Mouse (Mus musculus) ovary, adult 18-20 months (tissue): ENCODE results near the gene Nubp2.

Experiments
- DNase-seq: peaks from one replicate; pipeline ENCODE4 v3.0.0; 2022; ENCODE audit warnings: low spot score, mixed read lengths

Nubp2 gene

DNA sequence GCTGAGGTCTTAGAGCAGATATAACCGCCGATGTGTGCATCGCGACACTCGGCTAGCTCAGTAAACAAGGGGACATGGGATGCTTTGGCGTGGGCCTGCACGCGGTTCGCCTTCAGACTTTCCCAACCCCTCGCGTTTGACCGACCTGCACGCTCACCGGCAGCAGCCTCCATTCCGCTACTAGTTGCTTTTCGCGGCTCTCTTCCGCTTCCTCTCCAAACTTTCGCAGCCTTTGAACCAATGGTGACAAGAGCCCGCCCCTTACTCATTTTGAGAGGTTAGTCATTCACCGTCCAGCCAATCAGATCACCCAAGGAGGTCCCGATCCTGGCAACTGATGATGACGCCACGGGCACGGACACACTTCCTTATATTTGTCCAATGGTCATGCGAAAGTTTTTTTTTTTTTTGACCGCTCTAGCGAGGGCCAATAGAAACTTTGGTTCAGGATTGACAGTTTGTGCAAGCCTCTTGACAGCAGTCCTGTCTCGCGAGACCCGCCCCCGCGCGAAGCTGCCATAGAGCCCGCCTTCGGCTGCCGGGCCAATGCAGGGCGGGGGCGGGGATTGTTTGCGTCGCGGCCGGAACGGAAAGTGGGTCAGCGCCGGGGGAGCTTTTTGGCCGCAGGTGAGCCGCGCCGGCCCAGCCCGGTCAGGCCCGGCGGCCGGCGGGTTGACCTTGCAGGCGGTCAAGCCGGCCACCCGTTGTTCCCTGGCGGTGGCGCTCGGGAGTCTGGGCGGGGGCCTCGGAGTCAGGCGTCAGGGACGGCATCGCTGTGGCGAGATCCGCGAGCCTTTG is at the start of gene Nubp2, which contains the start of gene Spsb3:
TSS of gene Nubp2 (minus strand) at position 216 of the 798 bp plus-strand sequence.
TSS of gene Spsb3 (plus strand) at position 510 of the 798 bp plus-strand sequence.
- peak; percentile 99 for DNase-seq

GRCm38 (mm10) chr17:24935666-24936065 is 49.5 kb upstream of the Nubp2 start:
- DNase-seq, result no peak

DNA sequence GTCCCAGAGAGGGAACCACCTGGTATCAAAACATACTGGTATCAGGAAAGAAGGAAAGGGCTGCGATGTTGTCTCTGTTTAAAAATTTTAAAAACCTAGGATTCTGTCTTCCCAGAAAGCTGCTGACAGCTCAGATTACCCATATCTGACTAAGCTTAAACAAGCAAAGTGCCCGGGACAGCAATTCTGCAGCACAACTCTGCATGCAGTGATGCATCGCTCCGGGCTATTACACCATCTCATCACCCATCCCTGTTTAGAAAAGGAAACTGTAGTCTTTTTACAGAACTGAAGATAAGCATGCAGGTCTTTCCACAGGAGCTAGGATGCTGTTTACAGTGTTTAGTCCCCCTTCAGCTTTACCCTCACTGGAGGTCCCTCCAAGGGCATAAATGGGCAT is 48.8 kb upstream of the Nubp2 start:
- DNase-seq, result no peak

DNA sequence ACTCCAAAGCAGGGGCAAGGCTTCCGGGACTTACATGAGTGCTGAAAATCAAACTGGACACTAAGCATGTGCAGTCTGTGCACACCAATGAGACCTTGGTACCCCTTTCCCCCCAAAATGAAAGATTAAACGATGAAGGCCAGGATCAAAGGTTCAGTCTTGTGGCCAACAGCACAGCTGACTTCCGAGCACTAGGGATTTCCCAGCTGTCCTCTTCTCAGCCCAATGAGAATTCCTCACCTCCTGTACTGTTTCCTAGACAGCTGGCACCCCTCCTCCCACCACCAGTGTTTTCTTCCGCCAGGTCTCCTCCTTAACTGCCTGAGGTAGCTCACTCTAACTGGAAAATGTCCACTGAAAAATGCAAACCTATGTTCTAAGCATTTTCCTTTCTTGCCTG is 47.0 kb upstream of the Nubp2 start:
- DNase-seq, result no peak

- no peak for DNase-seq
These were observed 46.3 kb upstream of the Nubp2 start for GRCm38 (mm10) chr17:24932431-24932830.

GRCm38 (mm10) chr17:24929506-24929905 is 43.4 kb upstream of the Nubp2 start:
- peak; percentile 10 for DNase-seq

GRCm38 (mm10) chr17:24923246-24923645 is 37.1 kb upstream of the Nubp2 start:
- DNase-seq, result no peak

DNA sequence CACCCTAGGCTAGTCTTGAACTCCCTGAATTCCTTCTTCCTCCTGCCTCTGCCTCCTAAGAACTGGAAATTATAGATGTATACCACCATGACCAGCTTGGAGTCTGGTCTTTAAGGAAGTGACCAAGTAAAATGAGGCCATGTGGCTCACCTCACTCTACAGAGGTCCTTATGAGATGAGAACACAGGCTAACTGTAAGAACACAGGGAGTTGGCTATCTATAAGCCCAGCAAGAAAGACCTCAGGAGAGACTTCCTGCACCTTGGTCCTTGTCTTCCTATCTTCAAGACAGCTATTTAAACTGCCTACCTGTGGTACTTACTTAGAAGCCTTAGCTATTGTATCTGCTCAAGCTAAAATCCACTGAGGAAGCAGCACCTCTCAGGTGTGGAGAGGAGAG is 27.8 kb upstream of the Nubp2 start:
- no peak for DNase-seq

DNA sequence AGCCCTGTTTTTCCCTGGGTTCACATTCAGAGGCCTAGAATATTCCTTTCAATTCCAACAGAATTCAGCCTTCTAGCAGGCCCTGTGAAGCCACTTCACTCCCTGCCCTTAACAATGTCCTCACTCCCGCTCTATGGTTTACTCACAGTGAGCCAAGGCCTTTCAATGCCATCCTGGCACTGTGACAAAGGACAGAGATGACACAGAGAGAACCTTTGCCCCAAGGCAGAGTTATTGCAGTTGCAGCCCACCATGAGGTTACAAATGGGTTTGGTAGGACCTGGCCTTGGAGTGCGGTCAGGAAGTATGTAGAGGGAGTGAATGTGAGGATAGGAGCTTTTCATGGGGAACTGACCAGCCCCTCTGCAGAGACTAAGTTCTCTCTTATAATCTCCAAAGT is 21.4 kb upstream of the Nubp2 start:
- no peak for DNase-seq

- DNase-seq, result no peak
These were observed 17.6 kb upstream of the Nubp2 start for GRCm38 (mm10) chr17:24903767-24904166.

- no peak for DNase-seq
These were observed 16.7 kb upstream of the Nubp2 start for GRCm38 (mm10) chr17:24902671-24903474.

DNA sequence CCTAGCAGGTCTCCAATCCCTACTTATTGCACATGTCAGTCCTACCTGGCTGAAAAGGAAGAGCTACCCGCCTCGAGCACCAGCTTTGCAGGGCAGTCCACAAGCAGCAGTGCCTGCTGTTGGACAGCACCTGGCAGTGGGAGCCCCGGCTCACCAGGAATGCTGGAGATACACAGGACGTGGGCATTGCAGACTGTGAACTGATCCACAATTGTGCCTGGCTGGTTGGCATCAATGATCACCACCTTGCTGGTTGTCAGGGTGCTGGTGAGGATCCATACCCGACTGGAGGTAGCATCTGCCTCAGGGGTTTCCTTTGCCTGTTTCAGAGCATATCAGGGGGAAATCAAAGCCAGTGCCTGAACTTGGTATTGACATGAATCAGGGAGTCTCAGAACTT is 16.0 kb upstream of the Nubp2 start:
- DNase-seq, result no peak

GRCm38 (mm10) chr17:24900014-24900413 is 13.9 kb upstream of the Nubp2 start:
- no peak for DNase-seq

GRCm38 (mm10) chr17:24899153-24899552 is 13.0 kb upstream of the Nubp2 start:
- no peak for DNase-seq

DNA sequence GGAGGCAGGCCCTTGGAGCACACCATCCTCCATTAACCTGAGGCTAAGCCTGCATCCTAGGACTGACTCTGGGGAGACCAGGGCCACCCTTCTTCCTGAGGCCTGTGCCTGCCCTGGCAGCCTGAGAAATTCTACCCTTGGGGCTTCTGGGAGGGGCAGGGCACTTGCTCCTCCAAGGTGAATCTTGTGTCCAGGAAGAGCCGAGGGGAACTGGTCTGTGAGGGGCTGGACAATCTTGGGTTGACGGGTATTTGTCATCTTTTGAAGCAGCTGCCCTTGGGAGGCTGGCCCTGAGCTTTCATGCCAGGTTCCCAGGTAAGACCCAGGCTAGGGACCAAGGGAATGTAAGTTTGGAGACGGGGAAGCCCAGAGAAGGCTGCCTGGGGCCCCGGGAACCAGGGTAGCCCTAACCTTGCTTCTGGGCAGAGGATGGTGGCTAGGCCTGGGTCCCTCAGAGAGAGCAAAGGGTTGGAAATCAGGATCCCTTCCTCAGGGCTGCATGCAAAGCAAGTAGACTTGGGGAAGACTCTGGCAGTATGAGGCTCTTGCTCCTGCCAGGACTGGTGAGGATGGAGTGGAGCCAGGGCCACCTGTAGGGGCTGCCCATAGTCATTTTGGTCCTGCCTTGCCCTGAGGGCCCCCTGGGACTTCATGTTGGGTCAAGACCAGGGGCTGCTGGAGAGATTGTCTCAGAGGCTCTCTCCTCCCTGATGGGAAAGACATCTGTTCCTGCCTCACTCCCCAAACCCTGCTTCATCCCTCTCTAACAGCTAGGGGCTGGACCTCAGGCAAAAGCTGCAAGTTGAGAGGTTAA is 12.1 kb upstream of the Nubp2 start:
- DNase-seq, result peak; percentile 1

DNA sequence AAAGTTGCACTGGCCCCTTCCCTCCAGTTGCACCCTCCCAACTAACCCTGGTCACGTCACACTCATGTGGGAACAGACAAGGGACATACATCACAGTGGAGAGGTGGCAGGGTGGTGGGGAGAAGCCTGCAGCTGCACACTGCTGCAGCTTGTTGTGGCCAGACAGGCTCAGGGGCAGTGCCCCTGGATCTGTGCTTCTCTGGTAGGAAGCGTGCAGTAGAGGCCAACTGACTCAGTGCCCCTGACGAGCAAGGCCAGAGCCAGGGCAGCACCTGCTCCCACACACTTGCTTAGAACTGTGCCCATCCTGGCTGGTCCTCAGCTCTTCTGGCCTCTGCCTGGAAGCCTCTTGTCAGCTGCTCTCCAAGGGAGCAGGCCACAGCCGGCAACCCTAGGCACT is 11.5 kb upstream of the Nubp2 start:
- no peak for DNase-seq

GRCm38 (mm10) chr17:24896993-24897269 is 10.8 kb upstream of the Nubp2 start:
- DNase-seq, result no peak

GRCm38 (mm10) chr17:24896241-24896992 is 10.3 kb upstream of the Nubp2 start, which contains the start of gene Nme3:
Gene Nme3, plus strand, starts transcription at chr17:24896500.
- peak; percentile 59 for DNase-seq

- peak; percentile 2 for DNase-seq
These were observed 9.6 kb upstream of the Nubp2 start for GRCm38 (mm10) chr17:24895571-24896240.

GRCm38 (mm10) chr17:24894995-24895547 is 8.9 kb upstream of the Nubp2 start, which contains the start of the genes Eme2 and Mrps34:
Gene Eme2, minus strand, starts transcription at chr17:24895087.
Gene Mrps34, plus strand, starts transcription at chr17:24895116.
- peak; percentile 62 for DNase-seq
